Mouse (Mus musculus) gastrocnemius, postnatal 4 days (tissue): ENCODE measurements at regions not wholly inside any gene's neighbourhood (a gene's known extent, or its start where the extent isn't known, plus 50 kb on each side); places are given as distances from the start of the nearest gene placed in this dataset.

Experiments
- DNase-seq, 2 experiments: peaks; one replicate each; pipeline ENCODE4 v3.0.0; 2021 to 2022; ENCODE audit warnings: low spot score in 2 of 2, mixed read lengths in 2 of 2

- no peak for DNase-seq
Measured at GRCm38 (mm10) chr4:48725660-48726348, 62.5 kb downstream of the Cavin4 start.

DNA sequence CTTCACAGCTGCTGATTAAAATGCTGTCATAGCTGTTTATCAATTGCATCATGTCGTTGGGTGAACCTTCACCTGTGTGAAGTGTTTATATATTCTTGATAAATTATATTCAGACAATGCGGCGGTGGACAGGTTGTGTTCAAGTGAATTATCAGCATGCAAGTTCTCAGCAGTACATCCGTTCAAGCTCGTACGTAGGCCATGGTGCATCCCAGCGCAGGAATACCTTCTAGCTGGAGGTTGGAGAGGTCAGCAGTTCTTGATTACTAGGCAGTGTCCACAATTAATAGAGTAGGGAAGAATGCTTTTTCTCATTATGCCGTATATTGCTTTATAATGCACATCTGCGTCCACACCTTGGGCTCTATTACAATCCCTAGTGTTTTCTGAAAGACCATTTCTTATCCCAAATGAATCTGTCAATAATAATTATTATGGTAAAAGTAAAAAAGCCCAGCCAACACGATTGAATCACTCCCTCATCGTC, 63.1 kb downstream of the Cavin4 start:
- no peak for DNase-seq

GRCm38 (mm10) chr4:48734854-48735564, 71.7 kb downstream of the Cavin4 start:
- DNase-seq: peak in 1 of 2 experiments; percentile 17

DNA sequence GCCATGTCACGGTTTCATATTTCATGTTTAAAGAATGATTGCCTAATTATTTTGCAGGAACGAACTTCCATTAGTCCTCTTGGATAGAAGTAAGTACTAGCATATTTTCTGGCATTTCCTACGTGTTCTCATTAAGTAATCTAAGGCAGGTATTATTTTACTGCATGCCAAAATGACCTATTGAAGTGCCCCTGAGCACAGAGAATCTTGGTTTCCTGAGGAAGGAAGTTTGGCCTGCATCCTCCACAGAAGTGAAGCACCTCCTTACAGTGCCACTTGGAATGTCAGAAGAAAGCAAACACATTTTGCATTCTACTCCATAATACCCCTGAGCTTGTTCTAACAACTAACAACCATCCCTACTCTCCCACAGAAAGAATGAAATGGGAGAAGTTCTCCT, 82.9 kb downstream of the Cavin4 start:
- no peak for DNase-seq

GRCm38 (mm10) chr4:48749566-48749965, 86.3 kb downstream of the Cavin4 start:
- no peak for DNase-seq

DNA sequence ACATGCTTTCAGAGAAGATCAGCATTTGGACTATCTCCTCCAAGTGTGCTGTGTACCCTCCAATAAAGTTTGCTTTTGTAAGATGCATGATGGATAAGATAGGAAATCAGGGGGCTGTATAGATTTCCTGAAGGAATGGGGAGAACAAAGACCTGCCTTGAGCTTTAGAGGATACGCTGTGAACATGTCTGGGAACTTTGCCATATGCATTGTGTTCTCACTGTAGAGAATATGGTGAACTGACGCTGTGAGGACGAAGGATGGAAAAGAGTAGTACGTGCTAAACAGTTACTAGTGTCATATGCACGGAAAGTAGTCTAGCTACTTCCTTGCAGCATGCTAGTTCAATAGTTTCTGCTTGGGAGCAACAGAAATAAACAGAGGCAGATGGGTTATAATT, 86.8 kb downstream of the Cavin4 start:
- no peak for DNase-seq

DNA sequence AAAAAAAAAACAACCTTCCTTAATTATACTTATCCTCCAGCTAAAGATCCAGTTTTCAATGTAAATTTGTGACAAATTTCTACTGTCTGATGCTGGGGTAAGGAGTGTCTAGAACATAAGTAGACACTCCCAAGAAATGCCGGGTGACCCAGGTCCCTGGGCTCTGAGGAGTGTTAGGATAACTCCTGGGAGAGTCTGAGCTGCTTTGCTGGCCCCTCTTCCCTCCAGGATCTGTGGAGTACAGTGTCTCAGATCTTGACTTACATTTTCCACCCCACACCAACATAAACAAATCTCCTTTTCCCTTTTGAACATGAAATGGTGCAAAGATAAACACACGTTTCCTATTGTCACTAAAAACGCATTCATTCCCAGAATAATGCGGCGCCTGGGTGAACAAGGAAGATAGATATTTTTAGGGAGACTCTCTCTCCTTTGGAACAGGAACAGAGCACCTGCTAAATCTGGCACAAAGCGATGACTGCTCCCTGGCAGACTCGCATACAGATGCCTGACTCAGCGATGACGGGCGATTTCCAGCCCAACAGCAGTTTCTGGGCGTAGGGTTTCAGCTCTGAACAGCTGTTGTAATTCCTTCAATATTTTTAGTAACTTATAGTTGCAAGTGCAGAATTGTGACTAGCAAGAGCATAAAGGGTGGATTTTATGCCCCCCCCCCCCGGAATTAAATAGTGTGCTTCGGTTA, 91.3 kb downstream of the Cavin4 start:
- peak; percentile 59 to 75 for DNase-seq

DNA sequence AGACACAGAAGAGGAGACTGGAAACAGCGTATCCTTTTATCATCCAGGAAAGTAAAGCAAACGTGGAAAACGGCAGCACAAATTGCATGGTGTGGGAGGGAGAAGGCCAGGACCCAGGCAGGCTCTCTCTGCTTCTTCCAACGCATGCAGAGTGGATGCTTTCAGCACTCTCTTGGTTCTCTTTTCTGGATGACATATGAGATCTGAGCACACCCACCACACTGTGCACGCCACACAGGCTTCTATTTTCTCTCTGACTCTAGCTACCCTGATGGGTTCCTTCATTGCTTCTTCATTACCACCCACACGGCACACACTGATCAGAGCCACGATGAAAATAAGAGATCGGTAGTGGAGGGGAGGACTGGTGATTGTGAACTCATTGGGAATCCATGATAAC, 97.3 kb downstream of the Cavin4 start:
- DNase-seq: no peak

GRCm38 (mm10) chr4:48766458-48766857, 103.1 kb downstream of the Cavin4 start:
- no peak for DNase-seq

DNA sequence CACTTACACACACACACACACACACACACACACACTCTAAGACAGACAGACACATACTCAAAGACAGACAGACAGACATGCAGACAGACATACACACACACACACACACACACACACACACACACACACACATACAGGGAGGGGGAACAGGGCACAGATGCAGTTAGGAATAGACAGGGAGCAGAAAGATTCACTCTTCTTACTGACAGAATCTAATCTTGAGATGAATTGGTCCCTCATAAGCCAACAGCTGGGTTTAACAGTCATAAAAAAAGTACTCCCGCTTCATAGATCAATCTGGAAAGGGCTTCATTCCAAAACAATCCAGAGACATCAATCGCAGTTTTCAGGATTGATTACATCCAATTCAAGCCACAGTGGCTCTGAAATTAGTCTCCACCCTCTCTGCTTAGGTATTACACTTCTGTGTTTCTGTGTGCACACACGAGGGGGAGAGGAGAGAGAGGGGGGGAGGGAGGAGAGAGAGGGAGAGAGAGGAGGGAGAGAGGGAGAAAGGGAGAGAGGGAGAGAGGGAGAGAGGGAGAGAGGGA, 107.2 kb downstream of the Cavin4 start:
- DNase-seq: no peak

- DNase-seq: peak in 1 of 2 experiments; percentile 35
Measured at GRCm38 (mm10) chr4:48770954-48771665, 107.8 kb downstream of the Cavin4 start.

DNA sequence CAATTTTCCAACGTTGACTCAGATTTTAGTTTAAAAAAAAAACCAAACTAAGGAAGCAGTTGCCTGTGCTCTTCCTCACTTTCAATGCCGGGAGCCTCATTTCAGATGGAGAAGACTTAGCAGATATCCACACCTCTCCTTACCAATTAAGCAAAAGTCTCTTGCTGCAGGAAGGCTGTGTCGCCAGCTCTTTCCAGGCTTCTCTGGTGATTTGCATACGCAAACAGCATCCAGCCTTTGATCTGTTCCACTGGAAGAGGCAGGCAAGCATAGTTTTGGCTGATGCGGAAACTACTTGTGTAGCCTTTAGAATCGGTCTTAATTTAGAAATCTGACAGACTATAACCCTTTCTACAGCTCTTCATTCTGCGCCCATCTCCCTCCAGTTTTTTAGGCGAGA, 108.5 kb downstream of the Cavin4 start:
- no peak for DNase-seq

GRCm38 (mm10) chr4:48779202-48779905, 116.0 kb downstream of the Cavin4 start:
- peak; percentile 53 to 71 for DNase-seq

GRCm38 (mm10) chr4:48779955-48780354, 116.6 kb downstream of the Cavin4 start:
- DNase-seq: no peak

GRCm38 (mm10) chr4:48781099-48781498, 117.8 kb downstream of the Cavin4 start:
- DNase-seq: no peak

GRCm38 (mm10) chr4:48782686-48783085, 119.4 kb downstream of the Cavin4 start:
- no peak for DNase-seq

DNA sequence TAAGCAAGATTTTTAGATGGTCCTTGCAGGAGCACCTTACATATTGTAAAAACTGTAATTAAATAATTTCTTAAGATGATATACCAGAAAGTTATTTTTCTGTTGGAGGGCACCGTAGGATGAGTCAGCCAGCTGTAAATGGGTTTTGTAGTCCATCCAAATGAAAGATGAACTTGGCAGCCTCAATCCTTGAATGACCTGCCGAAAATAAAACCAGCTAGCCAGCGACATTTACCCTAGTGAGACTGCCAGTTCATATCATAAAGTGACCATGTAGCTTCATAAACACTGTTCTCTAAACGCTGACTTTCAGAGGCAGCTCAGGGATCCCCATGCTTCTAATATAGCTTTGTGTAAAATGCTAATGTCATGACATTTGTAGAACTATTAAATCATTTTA, 127.8 kb downstream of the Cavin4 start:
- DNase-seq: no peak

DNA sequence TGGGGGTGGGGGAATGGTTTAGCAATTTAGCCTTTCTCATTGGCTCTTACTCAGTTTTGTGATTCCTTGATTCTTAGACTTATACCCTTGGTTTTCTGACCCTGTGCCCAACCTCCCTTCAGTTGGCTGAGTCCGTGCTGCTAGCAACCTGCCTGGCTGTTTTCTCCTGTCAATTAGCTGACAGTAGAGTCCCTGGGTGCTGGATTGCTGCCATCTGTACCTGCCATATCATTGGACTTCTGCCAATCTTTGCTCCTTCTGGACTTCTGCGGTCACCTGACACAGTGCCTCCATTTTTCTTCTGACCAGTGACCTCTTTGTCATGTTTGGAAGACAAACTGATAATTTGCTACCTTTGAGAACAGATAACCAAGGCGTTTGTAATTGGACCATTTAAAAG, 140.5 kb downstream of the Cavin4 start:
- DNase-seq: no peak

DNA sequence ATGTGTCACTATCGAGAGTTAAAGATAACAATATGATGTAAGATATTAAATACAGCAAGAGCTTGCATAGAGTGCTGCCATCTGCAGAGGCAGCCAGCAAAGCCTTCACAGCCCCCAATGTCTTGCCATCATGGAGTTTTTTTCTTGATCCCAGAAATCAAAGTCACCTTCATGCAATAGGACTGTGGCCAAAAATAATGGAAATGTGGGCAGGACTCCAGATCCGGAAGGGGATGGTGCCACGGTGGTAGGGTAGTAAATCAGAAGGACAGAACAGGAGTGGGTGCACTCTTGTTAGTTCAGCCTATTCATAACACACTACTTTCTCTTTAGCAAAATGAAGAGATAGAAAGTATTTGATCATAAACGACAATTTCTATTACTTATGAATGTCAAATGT, 145.3 kb downstream of the Cavin4 start:
- DNase-seq: no peak

DNA sequence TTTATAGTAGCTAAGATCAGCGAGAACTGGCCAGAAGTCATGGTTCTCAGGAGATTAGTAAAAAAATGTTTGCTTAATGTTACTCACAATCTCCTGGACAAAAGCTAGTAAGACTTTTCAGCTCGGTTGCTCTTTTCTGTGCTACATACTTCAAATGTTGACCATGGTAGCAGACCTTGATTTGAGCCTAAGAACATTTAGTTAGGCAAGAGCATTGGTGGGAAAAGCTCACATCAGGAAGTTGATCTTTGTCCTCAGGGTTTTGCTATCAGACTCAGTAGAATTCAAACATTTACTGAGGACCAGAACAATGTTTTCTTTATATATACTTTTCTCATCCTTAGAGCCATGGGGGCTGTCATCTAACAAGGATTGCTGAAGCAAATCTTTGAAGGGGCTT, 170.4 kb downstream of the Cavin4 start:
- DNase-seq: no peak
